Mouse (Mus musculus) forebrain, embryonic 13.5 days (tissue): ENCODE results near the gene Akt1s1. TPM values are rescaled to one million over a fixed set of nuclear protein-coding genes. Genes with fewer than 3 reads are reported as not detected.
A peak's percentile ranks its signal among the peaks of the same experiment; 100 is the strongest.

Experiments used
- ATAC-seq: fragments of 200-750 bp; cut with Nextera tagmentation; 2 replicates; pipeline ENCODE4 v1.8.0; 2017
- H3K27ac ChIP-seq: fragments of 300-500 bp; sonication (generic); 2 replicates; pipeline ENCODE4 v1.5.1; 2015; ENCODE audit warnings: inconsistent platforms, mild to moderate bottlenecking, moderate library complexity
- H3K27me3 ChIP-seq: fragments of 300-500 bp; sonication (generic); 2 replicates; pipeline ENCODE4 v1.6.1; 2015; ENCODE audit warnings: mild to moderate bottlenecking, inconsistent platforms
- H3K36me3 ChIP-seq: fragments of 300-500 bp; sonication (generic); 2 replicates; pipeline ENCODE4 v1.6.1; 2015; ENCODE audit warnings: mild to moderate bottlenecking, inconsistent platforms; ENCODE audit not compliant: poor library complexity, severe bottlenecking
- H3K4me1 ChIP-seq: fragments of 300-500 bp; sonication (generic); 2 replicates; pipeline ENCODE4 v1.6.1; 2015; ENCODE audit warnings: inconsistent platforms
- H3K4me2 ChIP-seq: fragments of 300-500 bp; sonication (generic); 2 replicates; pipeline ENCODE4 v1.6.1; 2015; ENCODE audit warnings: inconsistent platforms, mild to moderate bottlenecking, moderate library complexity
- H3K4me3 ChIP-seq: fragments of 300-500 bp; sonication (generic); 2 replicates; pipeline ENCODE4 v1.5.1; 2015; ENCODE audit warnings: mild to moderate bottlenecking, inconsistent platforms
- H3K9ac ChIP-seq: fragments of 300-500 bp; sonication (generic); 2 replicates; pipeline ENCODE4 v1.6.1; 2015; ENCODE audit warnings: mild to moderate bottlenecking, inconsistent platforms
- H3K9me3 ChIP-seq: fragments of 300-500 bp; sonication (generic); replicated peaks from 2 replicates; pipeline ENCODE4 v1.6.1; 2016; ENCODE audit warnings: inconsistent platforms
- WGBS: fragments of 180-500 bp; shearing (Covaris S2); methylation state at CpG from one replicate; pipeline ENCODE4 v1.1.7; 2015; 5-methylcytosine and 5-hydroxymethylcytosine counted together
- polyA plus RNA-seq: library from polyadenylated mRNA; unstranded; fragments of >200 nt; fragmentation: Nextera tagmentation; extraction: Ambion mirVana; gene quantifications from 2 replicates; pipeline ENCODE4 v1.2.1, GENCODE M21; 2015

Akt1s1 gene
- polyA plus RNA-seq, 1 experiment from 2014 or later, result 93.1 TPM

DNA sequence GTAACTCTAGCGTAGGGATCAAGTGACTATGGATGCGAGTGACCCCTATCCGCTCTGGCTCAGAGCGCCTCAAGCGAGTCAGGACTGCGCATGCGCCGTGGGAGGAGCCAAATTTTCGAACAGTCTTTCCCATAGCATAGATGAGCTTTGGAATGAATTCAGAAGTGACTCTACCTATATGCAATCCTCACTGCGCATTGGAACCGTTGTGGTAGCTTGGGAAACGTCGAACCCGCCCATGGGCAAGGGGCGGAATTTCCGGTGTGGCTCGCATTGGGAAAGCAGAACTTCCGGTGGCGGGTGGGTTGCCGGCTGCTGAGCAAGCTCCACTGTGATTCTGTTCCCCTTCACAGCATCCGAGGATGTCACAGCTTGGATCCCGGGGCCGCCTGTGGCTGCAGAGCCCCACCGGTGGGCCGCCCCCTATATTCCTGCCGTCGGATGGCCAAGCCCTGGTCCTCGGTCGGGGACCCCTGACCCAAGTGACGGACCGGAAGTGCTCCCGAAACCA, 8.3 kb downstream of the Akt1s1 start, which contains the start of gene Pnkp:
TSS of gene Pnkp (plus strand) at position 98 of the 511 bp plus-strand sequence.
- Histone ChIP-seq H3K4me1 (peaks cover 64% of the 10 kb centered on the region), H3K27me3 (no peaks in the 10 kb centered on the region), H3K4me3 (peak within 1 kb of the TSS; percentile 78), H3K9me3 (no peaks in the 10 kb centered on the region), H3K4me2 (peak within 1 kb of the TSS; percentile 98), H3K36me3 (peaks cover 30% of the 10 kb centered on the region), H3K9ac (peak within 1 kb of the TSS; percentile 87), H3K27ac (peak within 1 kb of the TSS; percentile 94)
- under 1% methylated on average over 32 of the region's 32 CpGs for WGBS
- peak; percentile 57 for ATAC-seq

DNA sequence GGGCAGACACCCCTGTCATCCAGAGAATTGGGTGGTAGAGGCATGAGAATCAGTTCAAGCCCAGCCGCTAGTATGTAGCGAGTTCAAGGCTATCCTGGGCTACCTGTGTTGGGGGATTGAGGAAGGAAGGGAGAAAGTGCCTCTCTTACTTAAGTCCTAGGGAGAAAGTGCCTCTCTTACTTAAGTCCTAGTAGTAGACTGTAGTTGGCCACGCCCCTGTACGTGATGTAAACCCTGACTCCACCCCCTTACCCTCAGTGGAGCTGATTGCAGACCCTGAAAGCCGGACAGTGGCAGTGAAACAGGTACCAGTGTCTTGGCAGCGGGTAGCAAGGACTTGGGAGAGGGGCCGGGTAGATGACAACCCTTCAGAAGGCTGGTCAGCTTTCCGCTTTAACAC, 9.1 kb downstream of the Akt1s1 start:
- Histone ChIP-seq H3K9ac (peak overlapping the region; percentile 87), H3K27ac (0 out of 2 replicates have a peak overlapping the region, but pooled peaks have one; percentile 94), H3K27me3 (no peaks in the 10 kb centered on the region), H3K36me3 (peaks cover 33% of the 10 kb centered on the region), H3K9me3 (no peaks in the 10 kb centered on the region), H3K4me2 (peak overlapping the region; percentile 98), H3K4me1 (peaks cover 58% of the 10 kb centered on the region), H3K4me3 (peak overlapping the region; percentile 78)
- WGBS, result 28% methylated on average over 8 of the region's 8 CpGs
- ATAC-seq, result no peak

DNA sequence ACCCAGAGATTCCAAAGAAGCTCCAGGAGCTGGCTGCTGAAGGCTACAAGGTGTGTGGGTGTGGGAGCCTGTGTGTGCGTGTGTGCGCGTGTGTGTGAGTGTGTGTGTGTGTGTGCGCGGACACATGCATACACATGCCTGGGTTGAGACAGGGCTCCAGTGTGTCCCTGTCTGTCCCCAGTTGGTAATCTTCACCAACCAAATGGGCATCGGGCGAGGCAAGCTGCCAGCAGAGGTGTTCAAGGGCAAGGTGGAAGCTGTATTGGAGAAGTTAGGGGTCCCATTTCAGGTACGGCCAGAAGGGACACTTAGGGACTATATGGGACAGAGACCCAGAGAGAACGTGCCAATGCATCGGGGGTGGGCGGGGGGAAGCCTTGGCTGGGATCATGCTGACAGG, 11.1 kb downstream of the Akt1s1 start:
- H3K4me2 ChIP-seq, result no peak overlapping the region
- H3K4me1 ChIP-seq, result peaks cover 47% of the 10 kb centered on the region
- no peaks in the 10 kb centered on the region for H3K27me3 ChIP-seq
- peaks cover 47% of the 10 kb centered on the region for H3K36me3 ChIP-seq
- no peak overlapping the region for H3K9ac ChIP-seq
- no peak for ATAC-seq
- no peak overlapping the region for H3K27ac ChIP-seq
- WGBS, result 94% methylated on average over 11 of the region's 11 CpGs
- no peak overlapping the region for H3K4me3 ChIP-seq
- H3K9me3 ChIP-seq, result no peaks in the 10 kb centered on the region

DNA sequence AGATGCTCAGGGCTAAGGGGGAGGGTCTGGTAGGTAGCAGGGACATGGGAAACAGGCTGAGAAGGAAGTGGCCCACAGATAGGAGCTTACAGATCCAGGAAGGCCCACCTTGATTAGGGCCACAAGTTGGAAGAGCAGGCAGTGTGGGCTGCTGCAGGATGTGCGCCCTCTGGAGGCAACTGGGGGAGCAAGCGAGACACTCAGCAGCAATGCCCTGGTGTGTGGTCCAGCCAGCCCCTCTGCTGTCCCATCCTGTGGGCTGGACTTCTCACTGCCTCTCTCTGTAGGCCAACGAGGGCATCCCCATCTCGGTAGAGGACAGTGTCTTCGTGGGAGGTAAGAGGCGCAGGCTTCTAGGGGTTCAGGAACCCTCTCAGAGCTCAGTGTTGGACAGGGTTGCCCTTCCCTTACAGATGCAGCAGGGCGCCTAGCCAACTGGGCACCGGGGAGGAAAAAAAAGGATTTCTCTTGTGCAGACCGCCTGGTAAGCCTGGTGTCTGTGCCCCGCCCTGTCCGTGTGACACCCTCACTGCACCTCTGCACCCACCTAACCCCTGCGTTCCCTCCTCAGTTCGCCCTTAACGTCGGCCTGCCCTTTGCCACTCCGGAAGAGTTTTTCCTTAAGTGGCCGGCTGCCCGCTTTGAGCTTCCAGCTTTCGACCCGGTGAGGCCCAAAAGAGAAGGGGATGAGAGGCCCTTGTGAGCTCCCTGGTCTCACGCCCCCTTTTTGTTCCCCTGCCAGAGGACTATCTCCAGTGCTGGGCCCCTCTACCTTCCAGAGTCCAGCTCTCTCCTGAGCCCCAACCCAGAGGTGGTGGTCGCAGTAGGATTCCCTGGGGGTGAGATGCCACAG, 12.0 kb downstream of the Akt1s1 start:
- peaks cover 56% of the 10 kb centered on the region for H3K36me3 ChIP-seq
- WGBS, result 55% methylated on average over 22 of the region's 22 CpGs

DNA sequence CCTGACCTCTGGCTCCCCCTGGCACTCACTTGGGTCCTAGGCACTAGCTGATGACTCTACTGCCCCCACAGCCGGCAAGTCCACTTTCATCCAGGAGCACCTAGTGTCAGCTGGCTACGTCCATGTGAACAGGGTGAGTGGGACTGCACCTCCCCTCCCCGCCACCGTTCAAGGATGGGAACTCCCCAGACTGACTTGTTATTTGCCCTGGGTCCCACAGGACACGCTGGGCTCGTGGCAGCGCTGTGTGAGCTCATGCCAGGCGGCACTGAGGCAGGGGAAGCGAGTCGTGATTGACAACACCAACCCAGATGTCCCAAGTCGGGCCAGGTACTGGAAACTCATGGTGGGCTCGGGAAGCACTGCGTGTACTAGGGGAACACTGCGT, 12.6 kb downstream of the Akt1s1 start:
- Histone ChIP-seq H3K27me3 (no peaks in the 10 kb centered on the region), H3K9me3 (no peaks in the 10 kb centered on the region), H3K36me3 (peaks cover 63% of the 10 kb centered on the region), H3K9ac (no peak overlapping the region), H3K4me2 (no peak overlapping the region), H3K4me3 (no peak overlapping the region), H3K4me1 (peaks cover 52% of the 10 kb centered on the region), H3K27ac (no peak overlapping the region; the same call in 1 of the 2 replicates)
- no peak for ATAC-seq
- 80% methylated on average over 14 of the region's 14 CpGs for WGBS

More for the DNA sequence above, 12.0 kb downstream of the Akt1s1 start:
- ATAC-seq, result peak; percentile 37
- Histone ChIP-seq H3K27ac (peak overlapping the region; percentile 72), H3K4me2 (peak overlapping the region; percentile 22; the same call in 1 of the 2 replicates), H3K4me1 (peaks cover 49% of the 10 kb centered on the region), H3K9me3 (no peaks in the 10 kb centered on the region), H3K9ac (0 out of 2 replicates have a peak overlapping the region, but pooled peaks have one; percentile 34), H3K27me3 (no peaks in the 10 kb centered on the region), H3K4me3 (no peak overlapping the region)

DNA sequence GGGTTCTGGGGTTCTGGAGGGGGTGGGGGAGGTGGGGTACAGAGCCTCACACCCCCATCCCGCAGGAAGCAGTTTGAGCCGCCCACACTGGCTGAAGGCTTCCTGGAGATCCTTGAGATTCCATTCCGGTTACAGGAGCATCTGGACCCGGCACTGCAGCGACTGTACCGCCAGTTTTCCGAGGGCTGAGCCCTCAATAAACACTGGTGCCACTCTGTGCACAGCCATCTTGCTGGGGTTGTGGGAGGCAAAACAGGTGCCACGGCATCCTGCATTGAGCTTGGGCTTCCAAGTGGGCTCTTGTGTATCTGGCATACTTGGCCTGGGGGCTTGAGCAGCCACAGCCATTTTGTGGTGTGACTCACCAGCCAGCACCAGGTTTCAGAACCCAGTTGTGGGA, 13.6 kb downstream of the Akt1s1 start:
- H3K9ac ChIP-seq, result no peak overlapping the region
- no peaks in the 10 kb centered on the region for H3K27me3 ChIP-seq
- 86% methylated on average over 8 of the region's 8 CpGs for WGBS
- H3K4me1 ChIP-seq, result peaks cover 58% of the 10 kb centered on the region
- ATAC-seq, result no peak
- H3K4me2 ChIP-seq, result no peak overlapping the region
- H3K4me3 ChIP-seq, result no peak overlapping the region
- peaks cover 69% of the 10 kb centered on the region for H3K36me3 ChIP-seq
- H3K27ac ChIP-seq, result no peak overlapping the region
- no peaks in the 10 kb centered on the region for H3K9me3 ChIP-seq

DNA sequence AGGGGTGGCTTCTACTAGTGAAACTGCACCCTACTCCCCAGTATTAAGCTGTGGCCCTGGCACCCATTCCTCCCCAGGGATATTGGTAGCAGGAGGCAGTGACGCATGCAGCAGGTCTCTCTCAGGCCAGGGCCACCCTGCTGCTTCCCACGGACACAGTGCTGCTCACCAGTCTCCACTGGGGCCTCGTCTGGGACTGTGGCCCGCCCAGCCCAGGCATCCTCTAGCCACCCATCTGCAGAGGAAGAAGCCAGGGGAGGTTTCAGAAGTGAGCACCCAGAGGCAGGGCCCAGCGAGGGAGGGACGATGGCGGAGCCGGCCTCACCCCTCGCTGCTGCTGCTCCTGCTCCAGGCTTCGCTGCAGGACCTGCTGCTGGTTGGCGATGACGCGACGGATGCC, 14.4 kb downstream of the Akt1s1 start:
- H3K4me1 ChIP-seq, result peaks cover 58% of the 10 kb centered on the region
- peaks cover 69% of the 10 kb centered on the region for H3K36me3 ChIP-seq
- WGBS, result 91% methylated on average over 14 of the region's 14 CpGs

DNA sequence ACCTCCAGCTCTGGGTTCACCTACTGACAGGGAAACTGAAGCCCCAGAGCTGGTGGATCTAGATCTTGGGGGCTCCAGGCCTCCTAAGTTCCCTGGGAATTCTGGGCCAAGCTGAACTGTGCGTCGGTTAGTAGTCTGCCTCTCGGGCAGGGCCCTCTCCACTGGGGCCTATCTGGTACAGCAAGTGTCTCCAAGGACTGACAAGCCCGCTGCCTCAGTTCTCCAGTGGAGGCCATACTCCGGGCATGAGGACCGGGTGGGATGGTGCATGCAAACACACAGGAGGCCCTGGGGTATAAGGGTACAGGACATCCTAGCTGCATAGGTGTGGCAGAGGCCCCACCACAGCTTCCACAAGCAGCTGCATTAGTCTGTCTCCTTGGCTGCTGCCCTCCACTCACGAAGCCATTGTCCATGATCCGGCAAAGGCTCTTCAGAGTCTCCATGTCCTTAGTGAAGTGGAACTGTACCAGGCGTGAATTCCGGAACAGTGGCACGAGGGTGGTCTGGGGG, 15.2 kb downstream of the Akt1s1 start:
- WGBS, result 84% methylated on average over 11 of the region's 11 CpGs
- no peaks in the 10 kb centered on the region for H3K9me3 ChIP-seq
- no peak overlapping the region for H3K27ac ChIP-seq
- H3K9ac ChIP-seq, result no peak overlapping the region
- peaks cover 55% of the 10 kb centered on the region for H3K4me1 ChIP-seq
- no peak overlapping the region for H3K4me3 ChIP-seq
- H3K27me3 ChIP-seq, result no peaks in the 10 kb centered on the region
- ATAC-seq, result no peak
- H3K36me3 ChIP-seq, result peaks cover 69% of the 10 kb centered on the region
- no peak overlapping the region; the same call in 1 of the 2 replicates for H3K4me2 ChIP-seq

More for the DNA sequence above, 14.4 kb downstream of the Akt1s1 start:
- H3K27ac ChIP-seq, result no peak overlapping the region
- H3K9ac ChIP-seq, result no peak overlapping the region
- H3K9me3 ChIP-seq, result no peaks in the 10 kb centered on the region
- 0 out of 2 replicates have a peak overlapping the region, but pooled peaks have one; percentile 4 for H3K4me3 ChIP-seq
- ATAC-seq, result no peak
- no peak overlapping the region for H3K4me2 ChIP-seq
- H3K27me3 ChIP-seq, result no peaks in the 10 kb centered on the region

DNA sequence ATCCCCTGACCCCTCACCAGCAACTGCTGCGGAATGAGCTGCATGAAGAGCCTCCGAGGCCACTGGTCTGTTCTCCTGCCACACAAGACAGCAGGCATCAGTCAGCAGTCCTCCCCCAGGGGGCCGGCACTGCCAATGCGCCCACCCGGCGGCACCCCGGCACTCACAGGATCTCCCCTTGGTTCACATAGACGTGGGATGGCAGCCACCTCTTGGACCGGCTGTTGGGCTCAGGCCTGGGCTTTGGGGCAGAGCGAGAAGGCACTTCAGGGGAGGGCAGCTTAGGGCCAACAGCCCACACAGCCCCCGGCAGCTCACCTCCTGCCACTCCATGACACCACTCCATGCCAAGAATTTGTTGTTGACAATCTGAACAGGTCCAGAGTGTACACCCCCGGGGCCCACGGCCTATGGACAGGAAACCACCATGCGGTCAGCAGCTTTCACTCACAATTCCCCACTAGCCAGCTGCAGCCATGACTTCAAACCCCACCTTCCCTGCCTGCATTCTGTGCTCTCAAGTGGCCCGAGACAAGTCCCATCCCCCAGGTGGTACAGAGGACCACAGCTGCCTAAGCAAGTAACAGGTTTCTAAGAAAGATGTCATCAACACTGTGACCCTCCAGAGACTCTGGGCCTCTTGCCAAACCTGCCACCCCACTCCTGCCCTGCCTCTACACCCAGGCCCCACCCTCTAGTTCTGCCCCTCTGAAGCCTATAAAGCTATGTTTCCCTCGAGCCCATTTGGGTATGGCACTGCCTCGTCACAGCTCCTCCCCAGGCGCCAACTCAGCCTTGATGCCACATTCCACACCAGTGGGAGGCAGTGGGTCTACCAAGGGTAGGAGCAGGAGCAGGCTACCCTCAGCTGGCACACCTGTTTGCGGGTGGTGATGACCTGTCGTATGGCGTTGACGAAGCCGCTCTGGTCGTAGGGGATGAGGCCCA, 16.1 kb downstream of the Akt1s1 start:
- Histone ChIP-seq H3K9me3 (no peaks in the 10 kb centered on the region), H3K27me3 (no peaks in the 10 kb centered on the region), H3K9ac (peak overlapping the region; percentile 51; the same call in 1 of the 2 replicates), H3K4me2 (0 out of 2 replicates have a peak overlapping the region, but pooled peaks have one; percentile 94), H3K4me3 (0 out of 2 replicates have a peak overlapping the region, but pooled peaks have one; percentile 0), H3K4me1 (peaks cover 55% of the 10 kb centered on the region), H3K27ac (peak overlapping the region; percentile 32; the same call in 1 of the 2 replicates), H3K36me3 (peaks cover 63% of the 10 kb centered on the region)
- WGBS, result 87% methylated on average over 24 of the region's 24 CpGs
- ATAC-seq, result no peak

DNA sequence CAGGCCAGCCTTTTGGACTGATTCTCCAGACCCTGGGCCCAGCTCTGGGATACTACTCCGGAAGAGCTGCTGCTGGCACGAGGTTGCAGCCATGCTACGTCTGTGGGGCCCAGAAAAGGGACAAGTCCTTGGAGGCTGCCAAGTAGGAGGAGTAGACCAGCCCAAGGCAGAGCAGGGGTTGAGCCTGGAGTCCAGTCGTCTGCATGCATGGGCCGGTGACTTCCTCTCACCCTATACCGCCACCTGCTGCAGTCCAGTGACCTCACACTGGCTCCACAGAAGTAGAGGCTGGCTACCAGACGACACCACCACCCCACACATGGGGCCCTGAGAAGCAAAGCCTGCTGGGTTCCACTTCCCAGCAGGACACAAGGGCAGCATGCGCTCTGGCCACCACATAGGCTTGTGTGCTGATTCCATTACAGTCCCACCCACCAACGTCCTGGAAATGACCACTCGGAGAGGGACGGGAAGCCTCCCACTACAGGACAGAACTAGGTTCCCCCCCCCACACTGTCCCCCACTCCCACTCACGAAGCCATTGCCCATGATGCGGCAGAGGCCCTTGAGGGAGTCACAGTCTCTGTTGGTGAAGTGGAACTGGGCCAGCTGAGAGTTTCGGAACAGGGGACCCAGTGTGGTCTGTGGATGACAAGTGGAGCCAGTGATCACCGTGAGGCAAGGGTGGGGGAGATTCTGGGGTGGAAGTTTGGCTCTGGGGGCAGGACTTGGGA, 17.7 kb downstream of the Akt1s1 start:
- ATAC-seq, result no peak
- peak overlapping the region; percentile 51 for H3K9ac ChIP-seq
- peak overlapping the region; percentile 95 for H3K4me3 ChIP-seq
- 59% methylated on average over 15 of the region's 15 CpGs for WGBS
- peaks cover 59% of the 10 kb centered on the region for H3K4me1 ChIP-seq
- H3K36me3 ChIP-seq, result peaks cover 56% of the 10 kb centered on the region
- H3K9me3 ChIP-seq, result no peaks in the 10 kb centered on the region
- H3K4me2 ChIP-seq, result peak overlapping the region; percentile 94
- peak overlapping the region; percentile 31 for H3K27ac ChIP-seq
- no peaks in the 10 kb centered on the region for H3K27me3 ChIP-seq
